Mouse (Mus musculus): ENCODE results near the gene Ankrd2.

Ankrd2 gene

DNA sequence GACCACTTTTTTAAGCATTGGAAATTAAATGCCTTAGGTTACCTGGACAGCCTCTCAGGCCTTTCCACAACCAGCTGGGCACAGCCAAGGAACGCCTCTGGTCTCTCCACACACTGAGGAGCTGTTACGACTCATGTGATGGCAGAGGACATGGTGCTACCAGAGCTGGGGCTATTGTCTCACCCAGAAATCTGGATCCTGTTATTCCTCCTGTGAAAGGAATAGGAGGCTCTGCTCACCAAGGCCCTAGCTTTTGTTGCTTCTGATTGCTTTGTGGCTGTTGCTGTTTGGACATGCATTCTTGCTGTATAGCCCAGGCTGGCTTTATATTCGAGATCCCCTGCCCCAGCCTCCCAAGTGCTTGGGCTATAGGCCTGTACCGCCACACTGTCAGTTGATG lies 19.5 kb upstream of the Ankrd2 start:
- DNase-seq, result no peak

DNA sequence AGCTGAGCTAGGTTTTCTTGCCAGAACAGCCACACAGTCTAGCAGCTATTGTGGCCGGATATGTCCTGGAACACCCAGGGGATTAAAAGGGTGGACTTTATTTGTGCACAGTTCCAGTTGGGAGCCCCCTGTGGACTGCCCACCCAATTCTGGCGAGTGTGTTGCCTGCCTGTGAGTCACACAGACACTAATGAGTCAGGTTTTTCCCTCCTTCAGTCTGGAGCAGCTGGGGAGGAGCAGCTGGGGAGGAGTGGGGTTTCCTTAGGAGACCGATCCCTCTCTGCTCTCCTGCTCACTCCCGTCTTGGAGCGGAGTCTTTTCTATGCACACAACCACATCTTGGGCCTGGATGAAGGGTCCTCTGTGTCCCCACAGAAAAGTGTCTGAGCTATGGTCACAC lies 19.0 kb upstream of the Ankrd2 start:
- no peak for DNase-seq

DNA sequence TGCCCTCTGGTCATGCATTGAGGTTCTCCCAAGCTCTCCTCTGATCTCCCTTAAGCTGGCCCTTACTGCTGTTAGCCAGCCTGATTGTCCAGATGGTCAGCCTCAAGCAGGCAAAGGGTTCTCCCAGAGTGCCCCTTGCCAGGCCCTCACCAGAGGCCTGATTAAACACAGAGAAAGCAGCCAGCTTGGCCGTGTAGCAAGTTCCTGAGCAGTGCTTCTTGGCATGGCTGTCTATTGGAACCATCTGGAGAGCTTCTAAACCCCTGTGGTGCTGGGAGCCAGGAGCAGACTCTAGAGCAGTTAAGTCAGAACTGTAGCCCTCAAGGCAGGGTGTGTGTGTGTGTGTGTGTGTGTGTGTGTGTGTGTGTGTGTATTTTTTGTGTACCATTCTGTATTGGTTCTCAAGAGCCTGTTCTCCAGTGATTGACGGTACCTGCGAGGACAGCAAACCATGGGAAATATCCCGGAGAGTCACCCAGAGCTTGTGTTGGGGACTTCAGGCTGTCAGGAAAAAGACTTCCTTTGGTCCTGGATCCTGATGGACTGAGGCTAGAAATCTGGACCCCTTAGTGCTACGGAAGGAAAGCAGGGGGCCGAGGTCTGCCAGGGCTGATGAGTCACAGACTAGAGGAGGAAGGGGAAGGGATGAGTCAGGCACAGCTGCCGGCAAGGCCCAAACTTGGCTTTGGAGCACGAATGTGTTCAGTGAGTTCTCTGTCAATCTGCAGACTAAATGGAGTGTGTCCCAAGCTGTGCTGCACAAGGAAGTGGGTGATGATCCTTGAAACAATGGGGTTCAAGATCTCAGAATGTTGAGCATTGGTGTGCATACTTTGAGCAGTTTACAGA lies 18.2 kb upstream of the Ankrd2 start:
- DNase-seq, result peak; percentile 68

DNA sequence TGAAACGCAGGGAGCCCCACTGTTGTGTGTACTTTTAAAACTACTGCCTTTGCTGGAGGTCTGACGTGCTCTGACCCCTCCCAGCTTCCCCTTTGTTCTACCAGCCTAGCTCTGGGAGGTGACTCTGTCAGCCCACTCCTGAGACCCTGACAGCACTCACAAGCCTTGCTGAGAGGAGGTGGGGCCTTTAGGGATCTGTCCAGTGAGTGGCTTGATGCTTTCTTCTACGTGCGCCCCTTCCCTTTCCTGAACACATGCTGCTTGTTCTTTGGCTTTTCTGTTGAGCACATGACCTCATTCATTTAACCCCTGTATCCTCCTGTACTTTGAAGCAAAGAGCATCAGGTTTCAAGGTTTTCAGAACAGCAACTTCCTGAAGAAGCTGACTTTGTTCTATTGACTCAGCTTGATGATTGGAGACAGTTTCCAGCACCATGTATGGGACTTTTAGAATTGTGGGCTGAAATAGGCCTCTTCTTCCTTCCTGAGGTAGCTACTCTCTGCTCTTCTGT lies 16.7 kb upstream of the Ankrd2 start:
- DNase-seq, result no peak

DNA sequence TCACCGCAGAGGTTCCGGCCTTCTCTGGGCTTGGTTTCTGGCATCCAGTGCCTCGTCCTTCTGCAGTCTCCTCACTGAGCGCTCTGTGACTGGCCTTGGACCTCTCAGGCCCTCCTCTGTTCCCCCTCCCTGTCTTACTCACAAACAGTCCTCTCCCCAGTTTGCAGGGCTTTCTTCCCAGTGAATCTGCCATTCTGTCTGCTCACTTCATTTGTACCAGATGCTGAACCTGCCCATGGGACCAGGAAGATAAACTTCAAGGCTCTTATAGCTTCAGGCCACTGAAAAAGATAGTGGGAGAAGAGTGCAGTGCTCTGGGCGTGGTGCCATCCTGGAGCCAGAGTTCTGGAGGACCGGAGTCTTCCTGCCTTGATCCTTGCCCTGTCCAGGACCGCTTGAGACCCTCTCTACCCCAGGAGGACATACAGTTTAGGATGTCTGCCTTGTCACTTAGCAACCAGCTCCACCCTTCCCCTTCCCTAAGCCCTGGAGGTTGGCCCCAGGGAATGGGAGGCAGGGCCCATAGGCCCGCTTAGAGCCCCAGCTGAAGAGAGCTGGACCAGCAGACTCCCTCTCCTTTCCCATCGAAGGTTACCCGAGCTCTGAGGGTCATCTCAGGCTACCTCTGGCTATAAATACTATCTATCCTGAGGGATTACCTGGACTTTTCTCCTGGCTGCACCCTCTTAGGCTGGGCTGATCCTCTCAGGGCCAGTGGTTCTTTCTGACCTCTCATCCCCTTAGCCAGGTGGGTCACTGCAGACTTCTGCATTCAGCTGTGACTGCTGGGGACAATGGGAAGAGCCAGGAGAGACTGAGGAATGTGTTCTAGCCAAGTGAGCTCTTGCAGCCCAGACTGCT lies 13.9 kb upstream of the Ankrd2 start:
- no peak for DNase-seq

DNA sequence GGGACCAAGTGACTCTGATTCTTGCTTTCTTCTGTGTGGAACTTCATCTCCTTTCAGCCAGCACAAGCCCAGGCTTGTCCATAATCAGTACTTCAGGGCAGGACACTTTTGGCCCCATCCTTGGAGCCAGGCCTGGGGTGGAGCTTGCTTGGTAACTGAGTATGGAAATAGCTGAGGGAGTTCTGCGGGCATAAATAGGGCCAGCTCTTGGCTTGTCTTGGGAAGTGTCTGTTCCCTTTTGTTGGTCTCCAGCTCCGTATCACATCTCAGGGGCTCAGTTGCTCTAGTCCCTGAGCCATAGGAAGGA lies 13.3 kb upstream of the Ankrd2 start:
- DNase-seq, result no peak

DNA sequence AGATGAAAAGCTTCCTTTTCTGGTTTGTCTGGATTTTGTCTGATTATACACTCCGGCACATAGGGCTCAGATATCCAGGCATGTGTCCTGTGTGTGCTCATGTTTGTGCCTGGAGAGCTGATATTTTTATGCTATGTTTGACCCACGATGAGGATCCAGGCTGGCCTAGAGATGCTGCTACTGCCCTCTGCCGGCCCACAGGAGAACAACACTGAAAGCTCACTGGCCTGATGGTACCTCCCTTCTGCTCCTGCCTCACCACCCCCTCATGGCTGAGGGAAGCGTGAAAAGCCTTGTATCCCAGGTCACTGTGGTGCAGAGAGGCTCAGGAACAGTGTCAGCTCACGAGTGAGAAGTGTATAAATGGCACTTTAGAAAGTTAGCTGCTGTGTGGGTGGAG lies 9.6 kb upstream of the Ankrd2 start:
- peak; percentile 76 to 79 for DNase-seq

DNA sequence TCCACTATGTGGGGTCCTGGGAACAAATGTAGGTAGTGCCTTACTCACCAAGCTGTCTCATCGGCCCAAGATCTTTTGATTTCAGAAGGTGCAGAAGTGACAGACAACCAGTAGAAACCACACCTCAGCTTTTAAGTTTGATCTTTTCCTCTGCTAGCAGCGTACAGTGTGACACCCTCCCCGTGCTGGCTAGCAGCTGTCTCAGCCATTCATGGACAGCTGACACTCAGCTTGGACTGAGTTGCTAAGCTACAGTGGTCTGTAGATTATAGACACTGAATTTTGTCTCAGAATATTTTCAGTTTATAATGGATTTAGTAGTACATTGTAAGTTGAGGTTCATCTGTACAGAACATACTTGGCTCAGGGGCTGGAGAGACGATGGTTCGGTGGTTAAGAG lies 4.7 kb upstream of the Ankrd2 start:
- no peak for DNase-seq

DNA sequence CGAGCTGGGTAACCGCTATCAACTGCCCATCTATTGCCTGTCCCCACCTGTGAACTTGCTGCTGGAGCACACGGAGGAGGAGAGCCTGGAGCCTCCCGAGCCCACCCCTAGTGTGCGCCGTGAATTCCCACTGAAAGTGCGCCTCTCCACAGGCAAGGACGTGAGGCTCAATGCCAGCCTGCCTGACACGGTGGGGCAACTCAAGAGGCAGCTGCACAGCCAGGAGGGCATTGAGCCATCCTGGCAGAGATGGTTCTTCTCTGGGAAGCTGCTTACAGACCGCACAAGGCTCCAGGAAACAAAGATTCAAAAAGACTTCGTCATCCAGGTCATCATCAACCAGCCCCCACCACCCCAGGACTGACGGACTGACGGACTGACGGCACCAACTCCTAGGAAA lies 2.2 kb upstream of the Ankrd2 start:
- no peak for DNase-seq

DNA sequence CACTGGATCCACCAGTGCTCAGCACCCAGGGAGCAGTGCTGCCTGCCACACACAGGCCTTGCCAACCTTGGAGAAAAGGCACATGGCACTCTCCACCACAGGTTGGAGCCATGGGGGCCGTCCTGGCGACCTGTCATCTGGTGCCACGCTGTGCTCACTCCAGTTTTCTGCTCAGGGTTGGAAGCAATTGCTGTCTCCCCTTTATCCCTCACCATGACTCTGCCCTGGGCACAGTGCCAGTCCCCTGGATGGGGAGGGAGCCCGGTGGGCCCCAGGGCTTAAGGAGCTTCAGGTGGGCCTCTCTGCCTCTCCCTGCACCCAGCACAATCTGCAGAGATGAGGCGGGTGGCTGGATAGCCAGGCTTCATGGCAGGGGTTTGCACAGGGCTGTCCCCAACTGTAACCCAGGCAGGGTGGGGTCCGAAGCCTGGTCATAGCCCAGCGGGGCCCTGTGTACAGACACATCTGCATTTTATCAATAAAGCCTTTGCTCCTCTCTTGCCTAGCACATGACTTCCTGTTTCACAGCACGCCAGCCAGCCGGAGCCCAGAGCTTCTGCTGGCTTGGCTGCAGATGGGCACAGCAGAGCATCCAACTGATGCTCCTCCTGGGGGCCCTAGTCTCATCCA lies 1.5 kb upstream of the Ankrd2 start:
- DNase-seq, result no peak

DNA sequence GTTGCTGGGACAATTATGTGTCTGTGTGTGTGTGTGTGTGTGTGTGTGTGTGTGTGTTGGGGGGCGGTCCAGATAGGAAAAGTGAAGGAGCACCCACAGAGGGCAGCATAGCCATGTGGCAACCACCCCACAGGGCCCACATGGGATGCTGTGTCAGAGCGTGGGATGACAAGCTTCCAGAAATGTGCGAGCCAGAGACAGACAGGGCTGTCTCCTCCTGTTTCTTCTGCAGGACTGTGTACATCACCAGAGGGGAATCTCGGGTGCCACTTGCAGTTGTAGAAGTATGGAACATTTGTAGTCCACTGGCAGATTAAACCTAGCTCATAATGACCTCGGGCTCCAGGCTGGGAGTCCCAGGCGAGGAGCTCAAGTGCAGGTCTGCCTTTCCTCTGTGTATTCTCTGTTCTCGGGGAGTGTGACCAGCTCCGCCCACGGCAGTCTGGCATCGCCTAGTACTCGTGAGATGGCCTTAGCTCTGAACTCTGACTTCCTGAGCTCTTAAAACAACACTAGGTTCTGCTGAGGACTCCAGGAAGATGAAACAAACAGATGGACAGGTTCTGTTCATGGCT lies 832 bp upstream of the Ankrd2 start:
- DNase-seq, result no peak

DNA sequence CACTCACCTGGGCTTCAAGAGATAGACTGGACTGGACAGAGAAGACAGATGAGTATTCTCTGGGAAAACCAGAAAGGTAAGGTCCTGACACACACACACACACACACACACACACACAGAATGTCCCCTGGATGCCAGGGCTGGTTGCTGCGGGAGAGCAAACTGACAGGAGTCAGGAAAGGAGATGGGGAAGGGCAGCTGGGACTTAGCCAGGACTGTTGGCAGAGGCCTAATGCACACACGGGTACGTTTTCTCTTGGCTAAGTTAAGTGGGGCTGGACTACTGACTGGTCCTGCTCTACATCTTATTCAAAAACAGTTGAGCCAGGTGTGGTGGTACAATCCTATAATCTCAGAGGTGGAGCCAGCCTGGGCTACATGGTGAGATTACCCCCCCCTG lies 557 bp downstream of the Ankrd2 start:
- no peak for DNase-seq

DNA sequence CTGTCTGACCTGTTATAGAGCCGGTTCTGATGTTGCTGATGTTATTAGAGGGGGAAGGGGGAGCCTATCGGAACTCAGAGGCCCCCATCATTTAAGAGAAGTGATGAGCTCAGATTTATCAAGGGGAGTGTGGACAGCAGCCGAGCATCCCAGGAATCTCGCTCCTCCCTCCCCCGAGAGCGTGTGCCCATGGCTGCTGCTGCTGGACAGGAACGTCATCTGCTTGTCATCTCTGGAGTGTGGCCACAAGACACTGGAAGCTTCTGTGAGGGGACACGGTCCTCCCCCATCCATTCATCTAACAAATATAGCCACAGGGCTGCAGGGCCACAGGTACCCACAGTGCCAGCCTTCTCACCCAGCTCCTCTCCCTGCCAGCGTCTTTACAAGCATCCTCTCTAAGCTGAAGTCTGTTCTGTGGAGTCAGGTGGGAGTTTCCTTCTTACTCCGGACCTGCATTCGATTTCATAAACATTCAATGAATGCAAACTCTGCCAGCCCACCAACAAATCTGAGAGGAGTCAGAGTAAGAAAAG lies 1.4 kb downstream of the Ankrd2 start:
- DNase-seq, result no peak

DNA sequence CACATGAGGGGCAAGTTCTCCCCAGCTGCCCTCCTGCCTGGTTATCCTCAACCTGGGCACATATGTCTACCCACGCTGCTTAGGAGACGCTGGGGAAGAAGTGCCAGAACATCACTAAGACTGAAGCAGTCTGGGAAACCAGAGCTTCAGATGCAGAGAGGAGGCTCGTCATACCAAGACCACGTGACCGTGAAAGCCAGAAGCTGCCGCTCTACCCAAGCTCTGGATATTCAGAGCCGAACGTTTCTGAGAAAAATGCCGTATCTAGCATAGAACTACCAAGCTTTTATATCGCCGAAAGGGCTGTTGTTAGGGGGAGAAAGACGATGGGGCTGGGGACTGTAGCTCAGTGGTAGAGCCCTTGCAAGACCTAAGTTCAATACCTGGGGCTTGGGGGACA lies 2.5 kb downstream of the Ankrd2 start:
- DNase-seq, result no peak

DNA sequence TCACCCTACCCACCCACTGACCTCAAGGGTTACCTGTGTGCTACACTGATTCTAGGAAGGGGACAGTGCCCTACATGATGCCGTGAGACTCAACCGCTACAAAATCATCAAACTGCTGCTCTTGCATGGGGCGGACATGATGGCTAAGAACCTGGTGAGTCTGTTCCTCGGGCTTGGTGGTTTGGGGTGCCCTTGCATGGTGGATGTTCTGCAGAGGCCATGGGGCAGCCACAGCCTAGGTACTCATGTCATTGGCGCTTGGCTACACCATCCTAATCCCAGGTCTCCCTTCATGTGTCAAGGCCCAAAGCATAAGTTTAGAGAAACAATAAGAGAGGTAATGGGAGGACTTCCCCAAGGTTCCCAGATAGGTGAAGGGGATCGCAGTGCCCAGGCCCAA lies 8.2 kb downstream of the Ankrd2 start:
- no peak for DNase-seq

DNA sequence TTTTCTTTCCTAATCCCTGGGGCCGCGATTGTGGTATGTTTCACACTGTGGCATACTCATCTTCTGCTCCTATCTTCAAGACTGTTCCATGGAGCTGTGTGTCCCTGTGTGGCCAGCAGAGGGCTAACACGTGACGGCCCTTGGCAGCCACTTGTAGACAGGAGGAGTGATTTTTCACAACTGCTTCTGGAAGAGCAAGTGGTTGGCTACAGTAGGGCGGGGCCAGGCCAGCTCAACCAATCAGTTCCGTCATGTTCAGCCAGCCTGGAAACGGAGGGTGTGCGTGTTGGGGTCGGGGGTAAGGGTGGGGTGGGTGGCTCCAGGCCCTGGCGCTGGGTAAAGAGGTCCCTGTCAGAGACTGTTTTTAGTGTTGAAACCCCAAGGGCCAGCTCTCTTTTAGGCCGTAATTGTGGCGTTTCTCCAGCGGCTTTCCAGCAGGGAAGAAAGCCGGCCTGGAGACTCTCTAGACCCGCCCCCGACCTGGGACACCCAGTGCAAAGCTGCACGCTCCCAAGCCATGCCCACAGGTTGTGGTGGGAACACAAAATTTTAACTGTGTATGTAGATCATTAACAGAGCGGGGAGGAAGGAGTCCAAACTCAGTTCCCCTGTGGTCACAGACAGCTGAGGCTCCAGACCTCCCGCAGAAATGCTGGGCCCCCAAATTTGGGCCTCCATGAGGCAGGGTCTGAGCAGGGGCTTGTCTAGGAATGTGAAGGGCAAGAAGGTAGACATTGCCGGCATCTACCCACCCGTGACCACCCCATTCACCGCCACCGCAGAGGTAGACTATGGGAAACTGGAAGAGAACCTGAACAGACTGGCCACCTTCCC lies 9.7 kb downstream of the Ankrd2 start, which contains the start of gene Hoga1:
Gene Hoga1, plus strand, starts transcription at position 342 of the 834 bp plus-strand sequence.
- peak; percentile 89 to 91 for DNase-seq

DNA sequence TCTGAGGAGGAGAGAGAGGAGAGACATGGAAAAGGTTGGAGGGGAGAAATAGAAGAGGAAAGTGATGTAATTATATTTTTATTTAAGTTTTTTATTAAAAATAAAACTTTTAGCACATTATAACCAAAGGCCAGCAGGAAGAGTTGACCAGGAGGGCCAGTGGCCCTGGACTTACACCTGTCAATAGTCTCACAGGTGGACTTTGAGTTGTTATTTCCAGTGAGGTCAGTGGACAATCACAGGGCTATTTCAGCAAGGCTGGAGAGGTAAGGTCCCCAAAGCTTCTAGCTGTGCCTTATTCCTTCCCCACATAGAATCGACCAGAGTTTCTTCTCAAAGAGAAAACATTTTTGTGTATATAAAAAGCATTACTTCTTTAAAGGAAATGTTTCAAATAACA lies 14.5 kb downstream of the Ankrd2 start:
- DNase-seq, result no peak

DNA sequence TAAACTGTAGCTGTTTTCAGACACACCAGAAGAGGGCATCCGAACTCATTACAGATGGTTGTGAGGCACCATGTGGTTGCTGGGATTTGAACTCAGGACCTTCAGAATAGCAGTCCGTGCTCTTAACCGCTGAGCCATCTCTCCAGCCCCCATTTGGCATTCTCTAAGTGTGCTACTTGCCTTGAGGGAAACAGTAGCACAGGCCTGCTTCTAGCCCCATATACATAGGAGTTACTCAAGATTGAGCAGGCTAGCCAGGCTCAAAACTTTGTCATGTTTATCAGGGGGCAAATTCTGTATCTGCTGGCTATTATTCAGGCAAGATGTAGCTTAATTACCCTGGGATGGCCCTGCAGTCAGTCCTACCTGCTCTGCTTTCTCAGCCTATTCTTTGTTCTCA lies 15.6 kb downstream of the Ankrd2 start:
- no peak for DNase-seq

DNA sequence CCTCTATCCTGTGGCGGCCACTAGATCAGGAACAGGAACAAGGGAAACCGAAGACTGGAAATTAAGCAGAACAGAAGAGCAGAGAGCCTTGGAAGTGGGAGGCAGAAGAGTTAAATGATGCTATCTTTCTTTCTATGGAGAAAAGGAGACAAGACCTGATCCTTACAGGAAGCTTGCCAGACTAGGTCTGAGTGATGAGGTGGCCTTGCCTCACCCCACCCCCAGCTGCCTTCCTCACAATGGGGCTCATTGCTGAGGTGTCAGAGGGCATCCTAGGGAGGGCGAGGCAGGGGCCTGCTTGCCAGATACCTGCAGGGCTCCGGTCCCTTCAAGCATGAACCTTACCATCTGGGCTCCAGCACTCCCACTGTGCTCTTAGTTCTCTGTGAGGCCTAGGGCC lies 16.1 kb downstream of the Ankrd2 start, which contains the start of gene 4933411K16Rik:
Gene 4933411K16Rik, plus strand, starts transcription at position 301 of the 400 bp plus-strand sequence.
- DNase-seq, result no peak

DNA sequence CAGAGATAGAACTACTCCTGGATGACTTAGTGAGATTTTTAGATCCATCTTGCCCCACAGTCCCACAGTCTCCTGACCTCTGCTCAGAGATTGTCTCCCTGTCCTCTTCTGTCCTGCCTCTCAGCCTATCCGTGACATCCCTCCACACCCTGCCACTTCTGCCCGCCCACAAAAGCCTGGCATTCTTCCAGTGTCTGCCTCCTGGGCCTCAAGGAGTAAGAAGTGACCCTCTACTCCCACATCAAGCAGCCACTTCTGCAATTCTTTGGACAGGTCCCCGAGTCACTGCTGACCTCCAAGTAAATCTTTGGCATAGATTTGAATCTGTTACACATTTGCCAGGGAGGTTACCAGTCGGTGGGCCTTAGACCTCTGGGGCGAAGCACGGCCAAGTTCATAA lies 18.5 kb downstream of the Ankrd2 start:
- peak; percentile 42 to 60 for DNase-seq

DNA sequence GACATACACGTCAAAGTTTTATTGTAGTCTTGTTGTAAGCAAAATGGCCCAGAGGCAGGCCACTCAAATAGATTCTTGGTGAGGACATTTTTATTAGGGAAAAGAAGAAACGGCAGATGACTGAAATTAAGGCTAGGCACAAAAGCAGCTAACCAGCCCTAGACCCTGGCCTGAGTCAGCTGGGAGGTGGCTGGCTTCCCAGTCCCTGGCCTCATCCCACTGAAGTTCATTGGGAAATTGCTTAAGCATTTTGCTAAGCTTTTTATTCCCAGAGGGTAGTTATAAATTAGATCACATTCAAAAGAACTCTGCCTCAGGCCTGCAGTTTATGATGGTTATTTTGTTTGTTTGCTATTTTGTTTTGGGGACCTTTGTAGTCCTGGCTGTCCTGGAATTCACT lies 20.1 kb downstream of the Ankrd2 start:
- DNase-seq, result no peak
